Mouse (Mus musculus) liver (tissue): Measurements from ENCODE around the gene Grid1.
A peak's percentile ranks its signal among the peaks of the same experiment; 100 is the strongest.

Source experiments
- DNase-seq: peaks from one replicate; pipeline ENCODE4 v3.0.0-alpha.2; 2020; ENCODE audit warnings: mixed read lengths

Grid1 gene

DNA sequence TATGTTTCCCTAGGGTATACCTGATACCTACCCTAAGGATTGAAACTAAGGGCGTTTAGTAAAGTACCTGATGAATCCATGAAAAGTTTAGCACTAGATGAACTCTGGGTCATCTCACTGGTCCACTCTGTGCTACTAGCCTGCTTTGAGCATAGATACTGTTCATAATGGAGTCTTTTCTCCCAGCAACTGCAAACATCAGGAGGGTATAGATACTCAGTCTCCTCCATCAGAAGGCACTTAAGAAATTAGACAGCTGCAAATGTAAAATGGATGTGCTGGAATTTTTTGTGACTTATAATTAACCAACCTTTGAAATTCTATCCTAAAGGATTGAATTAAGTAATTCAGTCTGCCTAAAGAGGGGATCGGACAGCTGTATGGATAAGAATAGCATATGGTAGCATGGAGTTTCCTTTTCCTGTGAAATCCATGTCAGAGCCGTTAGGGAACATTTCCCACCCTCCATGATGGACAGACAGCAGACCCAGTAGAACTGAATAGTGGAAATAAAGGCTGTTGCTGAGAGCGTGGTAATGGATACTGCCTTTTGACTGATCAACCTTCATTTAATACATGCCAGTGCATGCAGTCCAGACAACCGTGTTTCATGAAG lies 303.5 kb downstream of the Grid1 start:
- no peak for DNase-seq

GRCm38 (mm10) chr14:35127616-35128015 lies 307.7 kb downstream of the Grid1 start:
- DNase-seq, result no peak

DNA sequence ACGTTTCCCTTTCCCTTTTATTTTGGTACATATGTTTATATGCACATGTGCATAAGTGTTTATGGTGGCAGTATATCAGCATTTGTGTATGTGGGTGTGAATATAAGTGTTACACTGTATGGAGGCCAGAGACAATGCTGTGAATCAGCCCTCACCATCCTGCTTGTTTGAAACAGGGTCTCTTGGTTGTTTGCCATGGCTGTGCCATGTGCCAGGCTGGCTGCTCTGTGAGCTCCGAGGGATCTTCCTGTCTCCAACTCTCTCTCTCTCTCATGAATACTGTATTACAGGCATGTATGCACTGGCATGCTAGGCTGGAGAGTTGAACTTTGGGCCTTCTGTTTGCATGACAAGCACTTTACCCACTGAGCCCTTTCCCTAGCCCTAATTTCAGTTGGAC lies 315.1 kb downstream of the Grid1 start:
- DNase-seq, result no peak

DNA sequence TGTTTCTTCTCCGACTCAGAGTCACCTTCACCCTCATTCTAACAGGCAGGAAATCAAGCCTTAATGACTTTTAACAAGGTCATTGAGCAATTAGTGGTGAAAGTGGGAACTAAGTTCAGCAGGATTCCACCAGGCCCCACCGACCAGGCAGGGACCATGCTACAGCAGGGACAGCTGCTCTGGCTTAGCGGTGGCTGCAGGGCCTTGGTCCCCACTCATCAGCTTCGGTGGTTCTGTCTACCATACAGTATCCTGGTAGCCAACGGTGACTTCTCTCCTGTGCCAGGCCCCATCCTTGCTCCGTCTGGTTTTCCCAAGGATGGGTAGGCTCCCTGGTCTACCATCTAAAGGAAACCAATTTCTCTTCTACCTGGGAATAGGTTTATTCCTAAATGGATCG lies 318.2 kb downstream of the Grid1 start:
- no peak for DNase-seq

DNA sequence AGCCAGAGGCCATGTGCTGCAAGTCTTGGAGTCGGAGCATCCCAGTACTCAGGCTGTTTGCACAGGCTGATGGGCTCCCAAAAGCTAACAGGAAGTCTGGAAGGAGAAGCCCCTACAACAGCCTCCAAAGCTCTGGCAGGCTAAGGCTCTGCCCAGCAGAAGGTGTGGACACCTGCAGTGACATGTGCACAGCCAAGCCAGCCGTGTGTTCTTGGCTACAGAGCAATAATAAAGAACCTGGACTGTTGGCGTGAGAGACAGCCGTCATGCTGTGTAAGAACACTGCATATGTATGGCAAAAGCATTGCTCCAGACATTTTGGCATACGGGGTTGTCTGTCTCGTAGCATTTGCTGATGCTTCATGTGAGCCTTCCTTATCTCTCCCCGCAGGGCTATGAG lies 319.9 kb downstream of the Grid1 start:
- DNase-seq, result no peak

GRCm38 (mm10) chr14:35152450-35152849 lies 332.5 kb downstream of the Grid1 start:
- DNase-seq, result no peak

GRCm38 (mm10) chr14:35153701-35154277 lies 333.9 kb downstream of the Grid1 start:
- DNase-seq, result no peak

- no peak for DNase-seq
These were observed 334.5 kb downstream of the Grid1 start for GRCm38 (mm10) chr14:35154364-35154763.

GRCm38 (mm10) chr14:35157069-35157655 lies 337.3 kb downstream of the Grid1 start:
- DNase-seq, result no peak

GRCm38 (mm10) chr14:35159296-35159695 lies 339.4 kb downstream of the Grid1 start:
- DNase-seq, result no peak

DNA sequence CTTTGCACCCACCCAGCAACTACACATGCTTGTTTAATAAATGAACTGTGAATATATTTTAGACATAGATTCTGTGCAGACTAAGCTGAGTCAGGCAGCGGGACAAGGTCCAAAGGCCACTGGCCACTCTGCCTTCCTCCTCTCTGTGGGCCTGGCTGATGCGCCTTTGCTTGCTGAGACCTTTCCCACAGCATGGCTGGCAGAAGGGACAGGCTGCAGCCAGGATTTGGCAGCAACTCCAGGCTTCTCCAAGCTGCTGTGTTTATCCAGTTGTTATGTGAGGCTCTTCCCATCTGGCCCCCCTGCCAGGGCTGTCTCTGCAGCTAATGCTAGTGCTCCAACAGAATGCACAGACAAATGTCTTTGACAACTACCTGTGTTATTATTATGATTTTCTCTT lies 347.5 kb downstream of the Grid1 start:
- peak; percentile 7 for DNase-seq

GRCm38 (mm10) chr14:35173861-35174260 lies 354.0 kb downstream of the Grid1 start:
- DNase-seq, result no peak

DNA sequence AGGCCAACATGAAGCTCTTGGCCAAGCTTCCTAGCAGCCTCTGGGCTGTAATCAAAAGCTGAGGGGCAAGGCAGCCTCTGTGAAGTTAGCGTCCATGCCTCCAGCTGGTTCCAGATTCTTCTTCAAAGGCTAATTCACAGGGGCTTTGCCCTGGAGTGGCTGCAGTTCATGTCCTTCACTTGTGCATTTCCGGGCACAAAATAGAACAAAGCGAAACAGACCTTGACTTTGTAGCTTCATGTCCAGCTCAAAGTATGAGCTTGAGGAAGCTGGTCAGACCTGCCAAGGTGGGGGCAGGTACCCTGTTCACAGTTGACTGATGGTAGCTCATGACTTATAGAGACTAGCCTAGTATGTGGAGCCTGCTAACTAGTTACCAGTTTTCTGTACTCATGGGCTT lies 356.1 kb downstream of the Grid1 start:
- no peak for DNase-seq

GRCm38 (mm10) chr14:35179076-35179475 lies 359.2 kb downstream of the Grid1 start:
- no peak for DNase-seq

DNA sequence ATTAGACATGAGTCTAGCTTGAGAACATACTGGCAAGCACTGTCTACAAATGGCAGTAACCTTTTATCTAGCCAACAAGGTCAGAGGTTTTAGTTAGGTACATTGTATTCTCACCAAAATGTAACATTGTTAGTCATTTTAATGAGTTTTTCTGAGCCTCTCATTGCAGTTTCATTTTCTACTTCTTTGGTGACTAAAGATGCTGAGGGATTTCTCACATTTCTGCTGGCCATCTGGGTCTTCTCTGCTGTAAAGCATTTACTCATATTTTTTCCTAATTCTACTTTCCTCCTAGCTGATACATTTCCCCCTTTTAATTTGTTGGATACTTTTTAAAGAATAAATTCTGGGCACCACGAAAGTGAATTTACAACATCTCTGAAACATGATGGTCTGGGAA lies 365.5 kb downstream of the Grid1 start:
- no peak for DNase-seq

DNA sequence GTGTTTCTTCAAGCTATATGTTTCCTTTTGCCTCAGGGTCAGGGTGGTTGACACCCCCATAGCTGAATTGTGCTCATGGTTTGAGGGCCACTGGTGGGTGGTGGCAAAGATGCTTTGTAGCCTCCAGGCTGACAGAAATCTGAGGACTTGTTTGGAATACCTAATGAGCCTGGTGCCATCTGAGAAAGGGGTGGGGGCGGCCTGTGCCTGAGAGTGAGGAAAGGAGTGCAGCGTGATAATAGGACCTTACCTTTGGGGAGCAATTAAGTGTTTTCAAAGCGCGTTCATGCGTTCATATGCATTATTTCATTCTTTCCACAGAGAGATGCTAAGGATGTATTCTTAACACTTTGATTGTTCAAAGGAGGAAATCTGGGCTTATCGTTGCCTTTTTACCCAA lies 372.3 kb downstream of the Grid1 start:
- no peak for DNase-seq

- DNase-seq, result no peak
These were observed 377.5 kb downstream of the Grid1 start for GRCm38 (mm10) chr14:35197371-35197770.

- no peak for DNase-seq
These were observed 378.5 kb downstream of the Grid1 start for GRCm38 (mm10) chr14:35198447-35198846.

- DNase-seq, result no peak
These were observed 379.0 kb downstream of the Grid1 start for GRCm38 (mm10) chr14:35198899-35199298.

DNA sequence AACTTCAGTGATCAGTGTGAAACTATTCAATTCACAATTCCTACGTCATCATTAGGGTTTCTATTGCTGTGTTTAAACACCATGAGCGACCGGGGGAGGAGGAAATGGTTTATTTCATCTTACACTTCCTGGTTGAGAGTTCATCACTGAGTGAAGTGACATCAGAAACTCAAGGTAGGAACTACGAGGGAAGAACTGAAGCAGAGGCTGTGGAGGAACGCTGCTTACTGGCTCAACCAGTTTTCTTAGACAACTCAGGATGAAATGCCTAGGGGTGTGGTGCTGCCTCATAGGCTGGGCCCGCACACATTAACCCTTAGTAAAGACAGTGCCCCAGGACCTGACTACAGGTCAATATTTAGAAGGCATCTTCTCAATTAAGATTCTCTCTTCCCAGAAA lies 389.5 kb downstream of the Grid1 start:
- no peak for DNase-seq

DNA sequence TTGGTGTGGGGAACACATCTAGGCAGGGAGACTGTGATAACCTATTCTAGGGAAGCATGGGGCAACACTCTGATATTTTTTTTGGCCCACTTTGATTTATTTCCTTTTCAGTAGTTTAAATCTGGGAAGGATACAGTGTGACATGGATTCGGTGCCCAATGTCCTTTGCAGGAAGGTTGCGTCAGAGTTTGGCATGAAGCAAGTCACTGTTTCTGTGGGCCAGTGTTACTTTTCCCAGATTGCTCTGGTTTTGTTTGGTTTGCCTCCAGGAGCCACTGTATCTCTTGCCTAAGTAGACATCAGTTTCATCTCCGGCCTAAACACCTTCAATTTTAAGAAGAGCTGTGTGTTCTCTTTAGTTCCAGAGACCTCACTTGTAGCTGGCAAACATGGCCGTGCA lies 399.1 kb downstream of the Grid1 start:
- no peak for DNase-seq

DNA sequence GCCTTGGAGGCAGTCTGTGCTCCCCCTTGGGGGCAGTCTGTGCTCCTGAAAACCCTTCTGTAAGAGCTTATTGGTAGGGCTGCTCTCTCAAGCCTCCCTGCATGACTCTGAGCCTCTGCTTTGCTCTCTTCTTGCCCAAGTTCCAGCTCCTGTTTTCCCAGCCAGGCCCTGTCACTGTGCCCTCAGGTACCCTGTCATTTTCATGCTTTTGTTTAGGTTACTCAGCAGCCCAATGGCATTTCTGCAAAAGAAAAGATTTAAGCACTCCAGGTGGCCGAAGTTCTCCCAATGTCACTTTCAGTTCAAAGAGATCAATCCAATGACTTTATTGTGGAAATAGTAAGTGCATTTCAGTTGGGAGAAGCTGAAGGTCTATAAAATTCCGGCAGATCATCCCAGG lies 402.3 kb downstream of the Grid1 start:
- DNase-seq, result no peak

DNA sequence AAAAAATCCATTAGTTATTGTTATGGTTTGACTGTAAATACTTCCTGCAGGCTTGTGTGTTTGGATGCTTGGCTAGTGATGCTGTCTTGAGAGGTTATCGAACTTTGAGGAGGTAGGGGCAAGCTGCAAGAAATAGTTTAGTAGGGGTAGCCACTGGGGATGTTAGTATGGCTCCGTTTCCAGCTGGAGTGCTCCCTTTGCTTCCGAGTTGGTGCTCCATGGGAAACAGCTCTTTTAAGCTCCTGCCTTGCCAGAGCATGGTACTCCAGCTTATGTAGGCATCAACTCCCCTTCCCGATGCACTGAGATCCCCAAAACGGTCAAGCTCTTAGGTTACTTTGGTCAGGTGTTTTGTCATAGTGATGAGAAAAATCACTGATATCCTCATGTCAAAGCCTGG lies 407.7 kb downstream of the Grid1 start:
- no peak for DNase-seq

DNA sequence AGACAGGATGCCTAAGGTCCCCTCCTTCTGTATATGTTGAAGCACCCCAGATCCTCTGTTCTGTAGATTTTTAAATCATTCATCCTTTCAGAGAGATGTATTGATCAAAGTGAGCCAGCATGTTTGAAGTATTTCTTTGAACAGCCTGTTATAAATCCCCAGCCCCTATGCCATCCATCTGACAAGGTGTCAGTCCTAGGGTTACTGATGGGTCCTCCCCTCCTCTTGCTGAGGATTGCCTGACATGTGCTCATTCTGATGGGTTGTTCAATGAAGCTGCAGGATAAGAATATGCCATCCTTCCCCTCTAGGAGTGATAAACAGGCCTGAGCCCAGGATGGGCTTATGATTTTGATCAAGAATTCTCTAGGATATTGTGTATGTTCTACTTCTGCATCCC lies 411.5 kb downstream of the Grid1 start:
- DNase-seq, result no peak

DNA sequence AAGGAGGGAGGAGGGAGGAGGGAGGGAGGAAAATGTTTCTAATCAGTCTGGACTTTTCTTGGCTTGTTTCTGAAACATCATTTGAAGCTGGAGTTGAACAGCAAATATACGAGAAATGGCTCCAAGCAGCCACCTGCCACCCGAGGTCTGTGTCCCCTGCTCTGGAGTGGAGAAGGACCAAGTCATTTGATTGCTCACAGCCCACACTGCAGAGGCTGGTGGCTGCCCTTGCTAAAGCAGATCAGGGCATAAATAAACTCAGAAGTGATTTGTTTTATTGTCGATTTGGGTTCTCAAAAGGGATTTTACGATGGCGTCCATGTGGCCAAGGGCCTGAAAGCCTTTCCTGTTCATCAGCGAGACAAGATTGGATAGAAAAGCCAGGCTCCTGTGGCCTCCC lies 423.0 kb downstream of the Grid1 start:
- no peak for DNase-seq
